Mouse (Mus musculus) C2C12 (cell line): ENCODE data around the gene Tmem63b.
A peak's percentile ranks its signal among the peaks of the same experiment; 100 is the strongest.

Experiments
- CEBPB ChIP-seq: IDR thresholded peaks from one replicate; pipeline ENCODE4 v1.6.1; 2011; ENCODE audit warnings: low read depth, mild to moderate bottlenecking, control low read depth, moderate library complexity
- CTCF ChIP-seq: IDR thresholded peaks from one replicate; pipeline ENCODE4 v1.5.1; 2011; ENCODE audit not compliant: control insufficient read depth, insufficient read depth, insufficient read length
- FOSL1 ChIP-seq: IDR thresholded peaks from one replicate; pipeline ENCODE4 v1.8.0; 2011; ENCODE audit warnings: mild to moderate bottlenecking, low read length; ENCODE audit not compliant: poor library complexity, insufficient read depth, severe bottlenecking
- MAX ChIP-seq: IDR thresholded peaks from one replicate; pipeline ENCODE4 v1.6.1; 2011; ENCODE audit warnings: mild to moderate bottlenecking, control low read depth
- MYOD1 ChIP-seq: IDR thresholded peaks from one replicate; pipeline ENCODE4 v1.6.1; 2011; ENCODE audit warnings: low read depth; ENCODE audit not compliant: control insufficient read depth, insufficient read length
- MYOG ChIP-seq: IDR thresholded peaks from one replicate; pipeline ENCODE4 v1.6.1; 2011; ENCODE audit not compliant: control insufficient read depth, insufficient read length; ENCODE audit errors: extremely low read depth
- USF1 ChIP-seq: IDR thresholded peaks from one replicate; pipeline ENCODE4 v1.6.1; 2011; ENCODE audit warnings: low read depth, mild to moderate bottlenecking, control low read depth, moderate library complexity

GRCm38 (mm10) chr17:45642701-45643100 is 44.0 kb downstream of the Tmem63b start:
- TF ChIP-seq CTCF (peak; percentile 8), MYOD1 (no peak), MYOG (no peak), MAX (no peak), CEBPB (no peak), USF1 (no peak), FOSL1 (no peak)
